Comparison of ENCODE assay signal across 15 mouse cellular contexts in genomic region chr6:122605483-122605882, GRCm38 (mm10). TPM values are rescaled to one million over a fixed set of nuclear protein-coding genes. Genes with fewer than 3 reads are reported as not detected.
DNase-seq lines count a peak whose midpoint lies in the region; ATAC-seq and TF ChIP-seq lines count a peak whose summit lies in the region.
"Had no signal": no experiment of that assay in that cellular context is flagged by ENCODE, and none has a peak within 500 bp of the region (broad histone marks: within the 10 kb centered on the region; RNA-seq: fewer than 3 reads in every experiment).

No protein-coding gene starts in this region.

- H3K4me1 ChIP-seq in heart, postnatal 0 days (ENCODE audit: control insufficient read depth, insufficient read depth): no peaks in the 10 kb centered on the region
- peaks cover 4% of the 10 kb centered on the region; the same call in 1 of the 2 replicates for H3K4me1 ChIP-seq in heart, embryonic 12.5 days (replicated peaks)
- peaks cover 15% of the 10 kb centered on the region for H3K4me1 ChIP-seq in testis, adult 2 months (ENCODE audit: control insufficient read depth, insufficient read depth, low read length)
- no peaks in the 10 kb centered on the region for H3K4me1 ChIP-seq in forebrain, postnatal 0 days (ENCODE audit: insufficient read depth)

- no peak for TF ChIP-seq POLR2A in testis, adult 2 months (IDR thresholded peaks at IDR 0.05; ENCODE audit: control insufficient read depth, low read depth, low read length)

- no peaks in the 10 kb centered on the region for H3K9me3 ChIP-seq in heart, postnatal 0 days (replicated peaks; ENCODE audit: control insufficient read depth, low read length)
- H3K9me3 ChIP-seq in heart, embryonic 12.5 days (replicated peaks): no peaks in the 10 kb centered on the region
- no peaks in the 10 kb centered on the region for H3K9me3 ChIP-seq in forebrain, postnatal 0 days (ENCODE audit: low read length)
- H3K9me3 ChIP-seq: midbrain, embryonic 10.5 days; neural tube, embryonic 15.5 days had no signal

- ATAC-seq in heart, postnatal 0 days (ENCODE audit: insufficient read depth, low read depth): no peak
- no peak for ATAC-seq in heart, embryonic 12.5 days (ENCODE audit: insufficient number of reproducible peaks, low FRiP score)
- ATAC-seq in erythroid progenitor cell, adult 5-6 weeks (replicated peaks; ENCODE audit: low FRiP score, poor library complexity, severe bottlenecking): no peak
- no peak for ATAC-seq in forebrain, postnatal 0 days

- no peak for TF ChIP-seq EP300 in heart, postnatal 0 days (IDR thresholded peaks at IDR 0.05; ENCODE audit: low read depth)

- DNase-seq in heart, postnatal 0 days (ENCODE audit: low spot score): no peak
- DNase-seq in testis, postnatal 14 days (ENCODE audit: low spot score): no peak
- peak; percentile 63 for DNase-seq in induced T-regulatory cell, adult 2 months (ENCODE audit: low read depth)
- DNase-seq in forebrain, postnatal 0 days: no peak
- no peak for DNase-seq in urinary bladder, adult 2 months (ENCODE audit: low spot score)
- DNase-seq: gastrocnemius, postnatal 14 days had no signal

- no peak overlapping the region for H3K9ac ChIP-seq in heart, postnatal 0 days (replicated peaks; ENCODE audit: low read depth, low read length)
- H3K9ac ChIP-seq in heart, embryonic 12.5 days: no peak overlapping the region
- no peak overlapping the region for H3K9ac ChIP-seq in forebrain, postnatal 0 days
- H3K9ac ChIP-seq: neural tube, embryonic 15.5 days had no signal

- peaks cover 3% of the 10 kb centered on the region; the same call in 1 of the 2 replicates for H3K27me3 ChIP-seq in heart, postnatal 0 days (ENCODE audit: control insufficient read depth, insufficient read depth, low read length)
- no peaks in the 10 kb centered on the region for H3K27me3 ChIP-seq in heart, embryonic 12.5 days (replicated peaks)
- H3K27me3 ChIP-seq in testis, adult 2 months (ENCODE audit: control insufficient read depth, insufficient read depth, low read length): no peaks in the 10 kb centered on the region
- no peaks in the 10 kb centered on the region for H3K27me3 ChIP-seq in forebrain, postnatal 0 days (ENCODE audit: insufficient read depth, low read length)
- H3K27me3 ChIP-seq: neural tube, embryonic 15.5 days had no signal

- 87% methylated on average over 8 of the region's 8 CpGs for WGBS in heart, postnatal 0 days
- 84% methylated on average over 8 of the region's 8 CpGs for WGBS in heart, embryonic 12.5 days
- WGBS in forebrain, postnatal 0 days: 95% methylated on average over 8 of the region's 8 CpGs

- H3K4me3 ChIP-seq in heart, postnatal 0 days (ENCODE audit: low read depth, low read length): no peak overlapping the region
- no peak overlapping the region for H3K4me3 ChIP-seq in heart, embryonic 12.5 days
- no peak overlapping the region for H3K4me3 ChIP-seq in testis, adult 2 months (ENCODE audit: control insufficient read depth, low read depth, low read length)
- H3K4me3 ChIP-seq in forebrain, postnatal 0 days (ENCODE audit: low read depth, low read length): no peak overlapping the region
- H3K4me3 ChIP-seq: erythroblast, embryonic 14.5 days; midbrain, embryonic 10.5 days; neural tube, embryonic 15.5 days had no signal

- no peak overlapping the region for H3K27ac ChIP-seq in heart, postnatal 0 days (ENCODE audit: low read depth)
- no peak overlapping the region for H3K27ac ChIP-seq in heart, embryonic 12.5 days (ENCODE audit: poor library complexity, severe bottlenecking)
- no peak overlapping the region for H3K27ac ChIP-seq in testis, adult 2 months (ENCODE audit: control insufficient read depth, insufficient read depth, low read depth, low read length)
- H3K27ac ChIP-seq in forebrain, postnatal 0 days (ENCODE audit: low read depth, low read length): no peak overlapping the region
- H3K27ac ChIP-seq: midbrain, embryonic 10.5 days; neural tube, embryonic 15.5 days had no signal

- H3K36me3 ChIP-seq in heart, postnatal 0 days (replicated peaks; ENCODE audit: control insufficient read depth, insufficient read depth, low read length): no peaks in the 10 kb centered on the region
- no peaks in the 10 kb centered on the region for H3K36me3 ChIP-seq in heart, embryonic 12.5 days
- no peaks in the 10 kb centered on the region for H3K36me3 ChIP-seq in testis, adult 2 months (ENCODE audit: control insufficient read depth, insufficient read depth, low read length)
- H3K36me3 ChIP-seq in forebrain, postnatal 0 days (ENCODE audit: insufficient read depth): no peaks in the 10 kb centered on the region
- H3K36me3 ChIP-seq: midbrain, embryonic 10.5 days; neural tube, embryonic 15.5 days had no signal

- H3K4me2 ChIP-seq in heart, postnatal 0 days (ENCODE audit: low read depth, low read length): no peak overlapping the region
- no peak overlapping the region for H3K4me2 ChIP-seq in heart, embryonic 12.5 days
- no peak overlapping the region for H3K4me2 ChIP-seq in forebrain, postnatal 0 days (ENCODE audit: low read depth)
- H3K4me2 ChIP-seq: neural tube, embryonic 15.5 days had no signal

- 0 out of 2 replicates have a peak, but pooled peaks have one; percentile 5 for TF ChIP-seq CTCF in heart, postnatal 0 days (IDR thresholded peaks at IDR 0.05; ENCODE audit: low read depth)
- peak; percentile 37; the same call in 1 of the 2 replicates for TF ChIP-seq CTCF in testis, adult 2 months (IDR thresholded peaks at IDR 0.05; ENCODE audit: control insufficient read depth, insufficient read depth, insufficient replicate concordance, low read depth, low read length)
- no peak for TF ChIP-seq CTCF in forebrain, postnatal 0 days (IDR thresholded peaks at IDR 0.05; ENCODE audit: low read depth)

RNA-seq across cellular contexts. Expression of gene Apobec1, which starts 3.2 kb away (rescaled TPM):
- total RNA-seq in heart, postnatal 0 days (2014; rRNA removed; ENCODE audit: low replicate concordance): 21.0 and 30.9 TPM in 2 replicates
- 3.9 and 4.2 TPM in 2 replicates for polyA plus RNA-seq in heart, postnatal 0 days (2015; fragmentation: Nextera tagmentation; extraction: Ambion mirVana)
- 1.9 and 3.0 TPM in 2 replicates for polyA plus RNA-seq in heart, embryonic 12.5 days (2016; fragmentation: Nextera tagmentation; extraction: Ambion mirVana)
- polyA plus RNA-seq in testis, adult 2 months (2012; rRNA removed): 1.7 and 2.2 TPM in 2 replicates
- total RNA-seq in erythroid progenitor cell, adult 5-6 weeks (2015; ENCODE audit: low replicate concordance): 29.2 and 35.2 TPM in 2 replicates
- total RNA-seq in erythroid progenitor cell, adult 5-6 weeks (2017; ENCODE audit: low replicate concordance): 17.1 and 17.2 TPM in 2 replicates
- 1.2 and 2.0 TPM in 2 replicates for total RNA-seq in forebrain, postnatal 0 days (2014; rRNA removed)
- 2.3 and 2.4 TPM in 2 replicates for polyA plus RNA-seq in forebrain, postnatal 0 days (2015; fragmentation: Nextera tagmentation; extraction: Ambion mirVana)
- 22.5 and 30.4 TPM in 2 replicates for polyA plus RNA-seq in urinary bladder, adult 2 months (2012; rRNA removed)
- polyA plus RNA-seq: erythroblast, embryonic 14.5 days had no signal

RNA-seq across cellular contexts. Expression of gene Gdf3, which starts 4.4 kb away (rescaled TPM):
- total RNA-seq in heart, postnatal 0 days (2014; rRNA removed; ENCODE audit: low replicate concordance): 0.15 TPM in 1 of 2 replicates, not detected in the other
- polyA plus RNA-seq in heart, postnatal 0 days (2015; fragmentation: Nextera tagmentation; extraction: Ambion mirVana): 0.05 and 0.26 TPM in 2 replicates
- 0.14 and 0.28 TPM in 2 replicates for polyA plus RNA-seq in heart, embryonic 12.5 days (2016; fragmentation: Nextera tagmentation; extraction: Ambion mirVana)
- 0.05 and 0.06 TPM in 2 replicates for polyA plus RNA-seq in testis, adult 2 months (2012; rRNA removed)
- total RNA-seq in erythroid progenitor cell, adult 5-6 weeks (2015; ENCODE audit: low replicate concordance): 5.8 and 8.8 TPM in 2 replicates
- not detected in 2 replicates for total RNA-seq in erythroid progenitor cell, adult 5-6 weeks (2017; ENCODE audit: low replicate concordance)
- not detected in 2 replicates for total RNA-seq in forebrain, postnatal 0 days (2014; rRNA removed)
- not detected in 2 replicates for polyA plus RNA-seq in forebrain, postnatal 0 days (2015; fragmentation: Nextera tagmentation; extraction: Ambion mirVana)
- polyA plus RNA-seq in urinary bladder, adult 2 months (2012; rRNA removed): 0.04 TPM in 1 of 2 replicates, not detected in the other
- total RNA-seq: gastrocnemius, postnatal 14 days had no signal
- polyA plus RNA-seq: erythroblast, embryonic 14.5 days had no signal

RNA-seq across cellular contexts. Expression of gene Dppa3, which starts 20.7 kb away (rescaled TPM):
- not detected in 2 replicates for total RNA-seq in heart, postnatal 0 days (2014; rRNA removed; ENCODE audit: low replicate concordance)
- 0.18 and 0.41 TPM in 2 replicates for polyA plus RNA-seq in heart, postnatal 0 days (2015; fragmentation: Nextera tagmentation; extraction: Ambion mirVana)
- not detected in 2 replicates for polyA plus RNA-seq in heart, embryonic 12.5 days (2016; fragmentation: Nextera tagmentation; extraction: Ambion mirVana)
- polyA plus RNA-seq in testis, adult 2 months (2012; rRNA removed): 0.17 TPM in 1 of 2 replicates, not detected in the other
- not detected in 2 replicates for total RNA-seq in erythroid progenitor cell, adult 5-6 weeks (2015; ENCODE audit: low replicate concordance)
- not detected in 2 replicates for total RNA-seq in erythroid progenitor cell, adult 5-6 weeks (2017; ENCODE audit: low replicate concordance)
- total RNA-seq in forebrain, postnatal 0 days (2014; rRNA removed): not detected in 2 replicates
- polyA plus RNA-seq in forebrain, postnatal 0 days (2015; fragmentation: Nextera tagmentation; extraction: Ambion mirVana): not detected in 2 replicates
- polyA plus RNA-seq in urinary bladder, adult 2 months (2012; rRNA removed): 0.27 and 0.29 TPM in 2 replicates
- total RNA-seq: common myeloid progenitor, adult 5-6 weeks; gastrocnemius, postnatal 14 days; hematopoietic stem cell, adult 5-6 weeks had no signal
- polyA plus RNA-seq: erythroblast, embryonic 14.5 days; limb, embryonic 11.5 days; midbrain, embryonic 10.5 days; neural tube, embryonic 15.5 days had no signal

RNA-seq across cellular contexts. Expression of gene Aicda, which starts 51.9 kb away (rescaled TPM):
- total RNA-seq in heart, postnatal 0 days (2014; rRNA removed; ENCODE audit: low replicate concordance): not detected in 2 replicates
- not detected in 2 replicates for polyA plus RNA-seq in heart, postnatal 0 days (2015; fragmentation: Nextera tagmentation; extraction: Ambion mirVana)
- not detected in 2 replicates for polyA plus RNA-seq in heart, embryonic 12.5 days (2016; fragmentation: Nextera tagmentation; extraction: Ambion mirVana)
- not detected in 2 replicates for polyA plus RNA-seq in testis, adult 2 months (2012; rRNA removed)
- total RNA-seq in erythroid progenitor cell, adult 5-6 weeks (2015; ENCODE audit: low replicate concordance): not detected in 2 replicates
- not detected in 2 replicates for total RNA-seq in erythroid progenitor cell, adult 5-6 weeks (2017; ENCODE audit: low replicate concordance)
- total RNA-seq in forebrain, postnatal 0 days (2014; rRNA removed): 0.31 and 3.1 TPM in 2 replicates
- 0.29 and 1.3 TPM in 2 replicates for polyA plus RNA-seq in forebrain, postnatal 0 days (2015; fragmentation: Nextera tagmentation; extraction: Ambion mirVana)
- polyA plus RNA-seq in urinary bladder, adult 2 months (2012; rRNA removed): not detected in 2 replicates
- total RNA-seq: common myeloid progenitor, adult 5-6 weeks; gastrocnemius, postnatal 14 days; hematopoietic stem cell, adult 5-6 weeks had no signal
- polyA plus RNA-seq: erythroblast, embryonic 14.5 days; midbrain, embryonic 10.5 days had no signal
